Mouse (Mus musculus) B cell, adult 67 days (primary cell): Measurements from ENCODE around the gene Coro2a. TPM values are rescaled to one million over a fixed set of nuclear protein-coding genes. Genes with fewer than 3 reads are reported as not detected.

Experiments used
- total RNA-seq, 2 experiments: library from RNA; stranded (reverse); gene quantifications; 4 replicates each; pipeline ENCODE4 v1.2.4; 2023

Gene Coro2a
- 10 to 100 TPM; 41.5 to 53.4 TPM for total RNA-seq

DNA sequence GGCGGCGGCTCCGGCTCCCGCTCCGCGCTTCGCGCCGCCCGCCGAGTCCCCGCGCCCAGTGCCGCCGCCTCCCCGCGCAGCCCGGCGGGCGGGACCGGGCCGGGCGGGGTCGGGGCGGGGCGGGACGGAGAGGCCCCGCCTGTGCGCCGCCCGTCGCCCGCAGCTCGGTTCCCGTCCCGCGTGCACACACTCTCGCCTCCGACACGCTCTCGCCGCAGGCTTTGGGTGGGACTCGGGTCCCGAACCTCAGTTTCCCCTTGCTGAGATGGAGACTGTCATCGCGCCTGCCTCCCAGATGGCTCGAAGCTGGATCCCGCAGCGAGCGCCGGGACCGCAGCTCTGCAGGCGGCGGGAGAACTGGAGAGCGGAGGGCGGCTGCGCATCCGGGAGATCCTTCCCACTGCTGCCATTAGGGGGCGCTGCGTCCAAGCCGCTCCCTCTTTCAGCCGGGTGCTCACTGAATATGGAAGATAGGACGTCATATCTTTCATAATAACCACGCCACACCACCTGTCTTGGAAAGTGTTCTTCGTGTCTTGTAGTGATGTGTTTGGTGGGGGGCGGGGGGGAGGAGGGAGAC is at the start of gene Coro2a:
Gene Coro2a, minus strand, starts transcription at position 359 of the 580 bp plus-strand sequence.

DNA sequence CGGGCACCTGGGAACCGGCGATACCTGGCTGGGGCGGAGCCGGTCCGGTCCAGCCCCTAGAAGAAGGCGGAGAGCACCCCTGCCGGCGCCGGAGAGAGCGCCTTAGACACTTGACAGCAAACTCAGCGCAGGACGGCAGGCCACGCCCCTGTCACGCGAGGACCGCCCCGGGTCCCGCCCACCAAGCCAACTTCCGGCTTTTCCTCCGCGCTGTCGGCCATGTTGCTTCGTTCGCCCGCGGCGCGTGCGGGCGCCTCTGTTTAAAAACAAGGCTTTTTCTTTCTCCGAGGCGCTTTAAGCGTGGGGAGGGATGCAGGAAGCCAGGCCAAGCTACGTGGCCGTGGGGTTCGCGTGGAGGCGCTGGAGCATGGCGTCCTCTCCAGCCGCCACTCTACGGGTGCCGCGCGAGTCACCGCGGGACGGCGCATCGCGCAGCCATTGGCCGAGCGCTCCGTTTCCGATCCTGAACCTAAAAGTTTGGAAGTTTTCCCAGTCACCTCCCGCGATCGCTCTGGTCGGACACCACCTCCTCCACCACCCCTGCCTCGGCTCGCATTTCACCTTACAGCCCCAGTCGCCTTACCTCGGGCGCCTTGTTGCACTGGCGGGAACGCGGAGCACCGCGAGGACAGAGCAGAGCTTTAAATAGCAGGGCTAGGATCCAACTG is 48.2 kb upstream of the Coro2a start, which contains the start of gene Tbc1d2:
Gene Tbc1d2, minus strand, starts transcription at position 124 of the 668 bp plus-strand sequence.

DNA sequence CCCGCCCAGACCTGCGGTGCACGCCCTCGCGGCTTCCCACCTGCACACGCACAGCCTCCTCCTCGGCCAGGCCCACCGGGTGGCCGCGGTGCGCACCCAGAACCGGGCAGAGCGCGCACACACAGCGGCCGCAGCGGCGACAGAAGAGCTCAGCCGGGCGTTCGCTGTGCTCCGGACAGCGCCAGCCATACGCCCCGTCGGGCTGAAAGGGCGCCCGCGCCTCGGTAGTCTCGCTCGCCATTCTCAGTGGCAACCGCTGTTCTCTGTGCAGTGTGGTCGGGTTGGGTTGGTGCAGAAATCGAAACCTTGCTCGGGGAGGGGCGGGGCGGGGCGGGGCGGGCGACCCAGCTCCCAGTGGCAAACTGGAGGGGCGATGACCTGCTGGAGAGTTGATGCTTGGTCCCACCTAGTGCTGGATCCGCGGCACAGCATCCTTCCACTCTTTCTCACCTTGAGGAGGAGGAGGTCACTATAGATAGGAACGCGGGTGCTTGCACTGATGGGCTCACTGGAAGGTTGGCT is 66.1 kb downstream of the Coro2a start, which contains the start of gene Trim14:
Gene Trim14, minus strand, starts transcription at position 302 of the 522 bp plus-strand sequence.

DNA sequence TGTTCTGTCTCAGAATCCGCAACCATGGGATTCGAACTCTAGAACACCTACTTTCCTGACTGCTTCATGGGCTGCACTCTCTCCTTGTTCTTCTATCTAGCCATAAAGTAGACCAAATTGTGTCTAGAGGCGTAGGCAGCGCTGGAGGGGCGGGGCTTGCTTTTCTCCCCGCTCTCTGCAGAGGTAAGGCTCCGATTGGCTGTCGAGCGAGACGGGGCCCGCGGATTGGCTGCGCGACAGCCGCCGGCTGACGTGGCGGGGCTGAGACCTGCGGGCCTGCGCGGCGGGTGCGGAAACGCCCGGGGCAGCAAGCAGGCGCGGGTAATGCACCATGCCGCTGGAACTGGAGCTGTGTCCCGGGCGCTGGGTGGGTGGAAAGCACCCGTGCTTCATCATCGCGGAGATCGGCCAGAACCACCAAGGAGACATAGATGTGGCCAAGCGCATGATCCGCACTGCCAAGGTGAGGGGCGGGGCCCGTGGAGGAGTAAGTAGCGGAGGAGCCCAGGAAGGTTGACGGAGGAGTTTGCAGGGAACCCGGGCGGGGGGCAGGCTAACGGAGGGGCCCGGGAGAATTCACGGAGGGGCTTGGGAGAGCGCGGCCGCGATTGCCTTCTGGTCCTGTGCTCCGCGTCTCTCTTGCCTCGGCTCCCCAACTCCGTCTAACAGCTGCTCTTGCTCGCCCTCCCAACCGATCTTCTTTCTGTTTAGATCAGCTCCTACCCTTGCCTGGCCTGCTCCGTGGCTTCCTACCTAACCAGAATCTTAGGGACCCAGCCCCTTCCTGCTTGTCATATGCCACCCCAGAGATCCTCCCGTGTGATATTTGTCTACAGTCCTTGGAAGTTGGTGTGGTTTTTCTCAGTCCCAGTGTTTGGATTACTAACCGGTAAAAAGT is 112.7 kb downstream of the Coro2a start, which contains the start of gene Nans:
Gene Nans, plus strand, starts transcription at position 221 of the 898 bp plus-strand sequence.

Other genes starting within 250 kb of the Coro2a start
- gene Trmo, start 212.8 kb downstream of the Coro2a start, total RNA-seq, result 10 to 100 TPM; 21.2 to 21.3 TPM
- 1 to 10 TPM in 1 of 2 experiments, under 1 TPM in 1; 0.77 to 2.0 TPM for gene Hemgn, start 188.7 kb downstream of the Coro2a start, total RNA-seq
- 100 to 1,000 TPM; 153 to 170 TPM for gene Anp32b, start 151.3 kb downstream of the Coro2a start, total RNA-seq
- gene Nans, start 113.0 kb downstream of the Coro2a start, total RNA-seq, result 10 to 100 TPM; 34.3 to 39.5 TPM
- gene Trim14, start 66.1 kb downstream of the Coro2a start, total RNA-seq, result 10 to 100 TPM; 57.1 to 79.8 TPM
- gene Tbc1d2, start 48.0 kb upstream of the Coro2a start, total RNA-seq, result under 1 TPM; 0.62 to 0.73 TPM